Mouse (Mus musculus) embryo, embryonic 11.5 days (tissue): ENCODE measurements around the gene Zc3h7a.
"Not testable (repeated sequence)": the region's sequence is repeated elsewhere in the genome, so short reads cannot be mapped to it uniquely, and the experiment has no call there.

Experiments used
- DNase-seq: peaks from one replicate; pipeline ENCODE4 v3.0.0-alpha.2; 2012; ENCODE audit warnings: low read depth, low spot score

The Zc3h7a gene

GRCm38 (mm10) chr16:11143706-11144483 is 32.3 kb downstream of the Zc3h7a start:
- not testable (repeated sequence) for DNase-seq

GRCm38 (mm10) chr16:11134348-11135344 is 41.5 kb downstream of the Zc3h7a start, which contains the start of gene Txndc11:
TSS of gene Txndc11 (minus strand) at chr16:11134650.
- peak; percentile 98 for DNase-seq

GRCm38 (mm10) chr16:11133476-11134347 is 42.5 kb downstream of the Zc3h7a start:
- no peak for DNase-seq

- no peak for DNase-seq
These were observed 43.4 kb downstream of the Zc3h7a start for GRCm38 (mm10) chr16:11132839-11133238.

GRCm38 (mm10) chr16:11128301-11128700 is 47.9 kb downstream of the Zc3h7a start:
- DNase-seq = no peak

GRCm38 (mm10) chr16:11125371-11125770 is 50.8 kb downstream of the Zc3h7a start:
- no peak for DNase-seq

- no peak for DNase-seq
These were observed 52.1 kb downstream of the Zc3h7a start for GRCm38 (mm10) chr16:11124110-11124509.

- no peak for DNase-seq
These were observed 53.6 kb downstream of the Zc3h7a start for GRCm38 (mm10) chr16:11122625-11123024.

GRCm38 (mm10) chr16:11109198-11109740 is 66.9 kb downstream of the Zc3h7a start:
- DNase-seq = no peak

GRCm38 (mm10) chr16:11104905-11105304 is 71.3 kb downstream of the Zc3h7a start:
- DNase-seq = no peak

- no peak for DNase-seq
These were observed 78.9 kb downstream of the Zc3h7a start for GRCm38 (mm10) chr16:11097301-11097700.

- DNase-seq = no peak
These were observed 82.3 kb downstream of the Zc3h7a start for GRCm38 (mm10) chr16:11093717-11094386.

- no peak for DNase-seq
These were observed 83.7 kb downstream of the Zc3h7a start for GRCm38 (mm10) chr16:11092523-11092922.

- no peak for DNase-seq
These were observed 84.1 kb downstream of the Zc3h7a start for GRCm38 (mm10) chr16:11092061-11092460.

GRCm38 (mm10) chr16:11090836-11091570 is 85.2 kb downstream of the Zc3h7a start:
- no peak for DNase-seq

GRCm38 (mm10) chr16:11086856-11087588 is 89.2 kb downstream of the Zc3h7a start:
- no peak for DNase-seq
